Mouse (Mus musculus): ENCODE measurements around the gene Ngdn.
"Not testable (repeated sequence)": the region's sequence is repeated elsewhere in the genome, so short reads cannot be mapped to it uniquely, and the experiment has no call there.

Gene Ngdn

DNA sequence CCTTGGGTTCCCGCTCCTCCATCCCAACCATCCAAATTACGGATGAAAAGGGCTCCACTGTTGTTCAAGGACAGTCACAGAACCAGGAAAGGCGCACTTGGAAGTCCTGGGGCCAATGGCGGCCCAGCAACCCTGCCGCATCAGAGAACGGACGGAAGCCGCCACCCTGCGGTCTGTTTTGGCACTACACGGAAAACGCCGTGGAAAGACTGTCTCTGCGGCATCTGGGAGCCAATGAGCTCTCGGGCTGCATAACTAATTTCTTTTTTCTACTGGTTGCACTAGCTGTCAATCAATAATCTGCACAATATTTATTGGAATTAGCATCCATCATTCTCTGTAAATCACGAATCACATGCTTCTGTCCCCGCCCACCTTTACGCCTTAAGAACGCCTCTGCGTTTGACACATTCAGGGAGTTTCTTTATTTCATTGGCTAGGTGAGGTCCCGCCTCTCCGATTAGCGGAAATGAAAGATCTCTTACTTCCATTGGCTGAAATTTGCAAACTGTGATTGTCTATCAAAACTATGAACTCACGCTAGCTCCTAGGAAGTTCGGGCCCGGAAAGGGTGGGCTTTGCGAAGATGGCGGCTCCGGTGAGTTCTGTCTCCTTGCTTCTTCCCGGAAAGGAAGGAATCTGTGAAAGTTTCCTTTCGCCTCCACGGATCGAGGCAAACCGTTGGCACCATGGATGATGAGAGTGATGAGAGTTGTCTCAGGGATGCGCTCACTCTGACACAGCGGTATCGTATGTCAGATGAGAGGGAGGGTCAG is at the start of gene Ngdn:
Gene Ngdn, plus strand, starts transcription at position 464 of the 776 bp plus-strand sequence.
- DNase-seq (ENCODE audit: low read depth in 1 of 2, low spot score in 2 of 2): peak; percentile 92 to 96

DNA sequence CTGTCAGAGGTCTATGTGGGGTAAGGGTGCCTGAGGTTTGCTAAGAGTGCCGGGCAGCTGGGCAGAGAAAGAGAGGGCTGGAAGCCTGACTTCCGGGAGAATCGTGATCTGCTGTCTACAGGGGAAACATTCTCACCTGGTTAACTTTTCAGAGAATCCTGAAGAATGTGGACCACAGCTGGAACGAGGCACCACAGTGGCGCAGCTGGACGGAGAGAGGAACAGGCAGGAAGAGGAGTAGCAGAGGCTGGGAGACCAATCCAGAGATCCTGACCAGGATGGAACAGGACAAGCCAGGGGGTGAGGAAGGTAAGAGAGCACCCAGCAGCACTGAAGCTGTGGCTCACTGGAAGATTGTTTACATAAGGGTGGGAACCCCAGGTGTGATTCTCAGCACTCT is 49.6 kb upstream of the Ngdn start:
- no peak for DNase-seq (ENCODE audit: low read depth in 1 of 2, low spot score in 2 of 2)

DNA sequence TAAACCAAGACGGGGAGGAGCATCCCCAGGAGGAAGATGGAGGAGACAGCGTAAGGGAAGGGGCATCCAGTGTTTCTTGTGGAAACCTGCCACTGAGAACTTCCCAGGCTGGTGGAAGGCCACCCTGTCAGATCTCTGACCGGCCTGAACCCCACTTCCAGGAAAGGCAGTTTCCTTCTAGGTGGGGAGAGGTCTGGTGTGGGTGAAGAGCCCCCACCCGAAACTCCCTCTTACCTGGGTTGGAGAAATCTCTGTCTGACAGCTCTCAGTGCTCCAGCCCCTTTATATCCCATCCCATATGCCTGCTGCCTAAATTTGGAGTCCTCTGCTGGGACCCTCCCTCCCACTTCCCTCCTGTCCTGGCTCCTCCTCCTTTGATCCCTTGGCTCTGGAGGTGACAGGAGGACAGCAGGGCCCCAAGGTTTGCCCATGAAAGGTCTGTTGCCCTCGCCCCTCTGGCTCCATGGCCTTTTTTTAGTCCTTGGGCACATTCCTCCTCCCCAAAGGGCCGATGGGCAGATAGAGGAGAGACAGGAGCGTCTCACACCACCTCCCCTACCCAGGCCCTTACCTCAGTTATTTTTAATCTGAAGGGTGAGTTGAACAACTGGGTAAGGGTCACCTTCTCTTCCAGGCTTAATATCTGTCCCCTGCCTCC is 48.8 kb upstream of the Ngdn start, which contains the start of gene Myh6:
Gene Myh6, minus strand, starts transcription at position 608 of the 658 bp plus-strand sequence.
- DNase-seq (ENCODE audit: low read depth in 1 of 2, low spot score in 2 of 2): no peak

DNA sequence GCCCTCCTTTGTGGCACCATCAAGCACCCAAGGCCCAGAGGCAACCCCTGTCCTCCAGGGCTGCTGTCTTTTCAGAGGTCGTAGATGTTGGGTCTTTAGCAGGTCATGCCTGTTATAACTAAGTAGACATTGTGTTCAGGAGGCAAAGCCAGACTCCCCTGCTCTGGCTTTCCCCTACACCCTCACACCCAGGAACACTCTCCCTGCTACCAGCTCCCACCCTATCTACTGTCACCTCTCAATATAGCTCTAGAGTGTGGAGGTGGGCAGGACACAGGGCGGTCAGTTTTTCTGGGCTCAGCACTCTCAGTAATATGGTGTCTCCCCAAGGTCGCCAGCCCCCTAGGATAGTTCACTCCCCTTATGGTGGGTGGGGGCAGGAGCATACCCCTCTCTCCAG is 47.4 kb upstream of the Ngdn start:
- no peak for DNase-seq (ENCODE audit: low read depth in 1 of 2, low spot score in 2 of 2)

DNA sequence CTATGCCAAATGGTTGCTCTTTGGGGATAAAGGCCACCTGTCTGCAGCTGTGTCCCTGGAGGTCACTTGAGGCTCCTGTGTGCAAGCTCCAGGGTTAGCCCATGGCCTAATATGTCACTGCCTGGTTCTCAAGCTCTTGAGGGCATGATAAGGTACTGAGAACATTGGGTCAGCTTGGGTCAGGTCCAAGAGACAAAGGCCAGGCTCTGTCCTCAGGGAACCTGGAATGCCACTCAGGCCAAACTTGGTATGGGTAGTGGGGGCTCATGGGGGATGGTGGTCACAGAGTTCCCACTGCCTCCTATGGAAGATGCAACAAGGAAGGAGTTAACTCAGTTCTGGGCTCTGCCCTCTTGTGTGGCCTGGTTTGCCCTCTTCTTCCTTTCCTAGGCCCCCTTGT is 46.9 kb upstream of the Ngdn start:
- DNase-seq (ENCODE audit: low read depth in 1 of 2, low spot score in 2 of 2): no peak

DNA sequence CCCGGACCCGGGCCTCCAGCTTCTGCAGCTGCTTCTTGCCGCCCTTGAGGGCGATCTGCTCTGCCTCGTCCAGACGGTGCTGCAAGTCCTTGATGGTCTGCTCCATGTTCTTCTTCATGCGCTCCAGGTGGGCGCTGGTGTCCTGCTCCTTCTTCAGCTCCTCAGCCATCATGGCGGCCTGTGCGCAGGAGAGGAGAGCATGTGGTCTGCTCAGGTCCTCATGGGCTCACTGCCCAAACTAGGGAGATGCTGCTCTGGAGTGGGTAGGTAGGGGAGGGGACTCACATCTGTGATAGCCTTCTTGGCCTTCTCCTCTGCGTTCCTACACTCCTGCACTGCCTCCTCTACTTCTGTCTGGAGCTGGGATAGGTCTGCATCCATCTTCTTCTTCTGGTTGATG is 42.5 kb upstream of the Ngdn start:
- not testable (repeated sequence) for DNase-seq (ENCODE audit: low read depth in 1 of 2, low spot score in 2 of 2)

DNA sequence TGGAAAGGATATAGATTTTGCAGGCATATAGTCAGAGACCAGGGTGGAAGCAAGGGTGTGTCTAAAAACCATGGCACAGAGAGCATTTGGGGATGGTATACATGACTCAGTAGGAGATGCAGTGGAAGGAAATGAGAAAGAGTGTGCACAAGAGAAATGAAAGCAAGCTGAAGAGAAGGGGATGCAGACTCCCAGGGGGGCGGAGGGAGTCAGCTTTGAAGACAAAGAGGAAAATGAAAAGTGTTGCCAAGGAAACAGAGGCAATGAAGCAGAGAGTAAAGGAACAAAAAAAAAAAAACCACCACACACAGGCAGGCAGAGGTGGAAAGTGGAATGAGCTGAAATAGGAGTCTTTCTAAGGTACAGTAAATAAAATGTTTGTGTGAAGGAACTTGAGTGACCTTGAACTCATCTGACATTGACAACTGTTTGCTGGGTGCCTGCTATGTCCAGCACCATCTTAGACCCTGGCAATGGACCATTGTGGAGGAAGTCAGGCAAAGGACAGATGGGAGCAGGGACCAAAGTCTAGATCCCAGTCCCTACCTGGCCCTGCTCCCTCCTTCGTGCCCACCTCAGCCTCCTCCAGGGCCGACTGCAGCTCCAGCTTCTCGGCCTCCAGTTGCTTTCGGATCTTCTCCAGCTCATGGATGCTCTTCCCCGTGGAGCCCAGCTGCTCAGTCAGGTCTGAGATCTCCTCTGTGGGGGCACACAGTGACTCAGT is 41.0 kb upstream of the Ngdn start:
- DNase-seq (ENCODE audit: low read depth in 1 of 2, low spot score in 2 of 2): no peak

DNA sequence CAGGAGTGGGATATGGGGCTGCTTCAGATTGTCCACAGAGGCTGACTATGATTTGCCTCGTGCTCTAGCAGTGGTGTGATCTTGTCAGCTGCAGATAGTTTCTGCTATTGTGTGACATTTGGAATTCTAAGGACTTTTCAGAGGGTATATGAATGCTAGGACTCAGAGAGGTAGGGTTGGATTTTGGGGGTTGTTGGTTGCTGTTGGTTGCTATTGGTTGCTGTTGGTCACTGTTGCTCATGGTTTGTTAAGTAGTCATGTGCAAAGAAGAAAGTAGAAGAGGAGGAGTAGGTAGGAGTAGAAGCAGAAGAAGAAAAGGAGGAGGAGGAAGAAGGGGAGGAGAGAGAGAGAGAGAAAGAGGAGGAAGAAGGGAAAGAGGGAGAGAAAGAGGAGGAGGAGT is 38.6 kb upstream of the Ngdn start, which contains the start of gene Gm17428:
Gene Gm17428, plus strand, starts transcription at position 301 of the 400 bp plus-strand sequence.
- DNase-seq (ENCODE audit: low read depth in 1 of 2, low spot score in 2 of 2): no peak

DNA sequence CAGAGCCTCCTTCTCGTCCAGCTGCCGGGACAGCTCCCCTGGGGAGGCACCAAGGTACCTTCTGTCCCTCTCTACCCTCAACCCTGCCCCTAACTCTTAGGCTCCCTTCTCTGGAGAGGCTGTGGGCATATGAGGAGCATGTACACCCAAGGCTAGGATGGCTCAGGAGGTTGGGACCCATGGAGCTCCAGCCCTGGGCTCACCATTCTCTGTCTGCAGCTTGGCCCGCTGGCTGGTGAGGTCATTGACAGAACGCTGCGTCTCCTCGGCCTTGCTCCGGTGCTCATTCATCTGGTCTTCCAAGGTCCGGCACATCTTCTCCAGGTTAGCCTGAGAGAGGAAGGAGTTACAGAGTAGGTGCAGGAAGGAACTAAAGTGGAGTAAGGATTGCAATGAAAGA is 36.6 kb upstream of the Ngdn start:
- DNase-seq (ENCODE audit: low read depth in 1 of 2, low spot score in 2 of 2): no peak

DNA sequence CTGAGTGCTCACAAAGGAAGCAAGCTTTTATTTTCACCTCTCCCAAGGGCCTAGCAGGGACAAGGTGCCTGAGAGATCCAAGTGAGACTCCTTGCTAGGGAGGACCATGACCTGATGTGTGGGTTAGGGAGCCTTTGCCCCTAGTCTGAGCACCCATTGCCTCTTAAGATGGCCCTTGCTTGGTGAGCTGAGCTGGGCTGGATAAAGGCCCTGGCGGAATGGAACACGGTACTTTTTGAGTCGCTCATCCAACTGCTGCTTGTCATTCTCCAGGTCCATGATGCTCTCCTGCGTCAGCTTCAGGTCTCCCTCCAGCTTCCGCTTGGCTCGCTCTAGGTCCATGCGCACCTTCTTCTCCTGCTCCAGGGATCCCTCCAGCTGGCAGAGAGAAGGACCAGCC is 33.3 kb upstream of the Ngdn start:
- DNase-seq (ENCODE audit: low read depth in 1 of 2, low spot score in 2 of 2): no peak

DNA sequence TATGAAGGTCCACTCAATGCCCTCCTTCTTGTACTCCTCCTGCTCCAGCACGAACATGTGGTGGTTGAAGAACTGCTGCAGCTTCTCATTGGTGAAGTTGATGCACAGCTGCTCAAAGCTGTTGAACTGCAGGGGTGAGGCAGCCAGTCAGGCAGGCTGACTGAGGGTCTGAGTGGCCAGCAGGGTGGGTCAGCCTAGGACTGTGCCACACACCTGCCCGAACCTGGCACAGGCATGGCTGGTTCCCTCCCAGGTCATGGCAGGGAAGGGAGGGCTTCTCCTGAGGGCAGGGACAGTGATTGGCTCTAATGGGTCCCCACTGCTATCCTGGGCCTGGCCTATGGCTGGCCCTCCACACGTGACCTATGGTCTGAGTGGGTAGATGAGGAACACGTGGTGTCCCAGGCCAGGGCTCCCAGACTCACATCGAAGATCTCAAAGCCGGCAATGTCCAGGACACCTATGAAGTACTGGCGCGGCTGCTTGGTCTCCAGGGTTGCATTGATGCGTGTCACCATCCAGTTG is 26.8 kb upstream of the Ngdn start:
- not testable (repeated sequence) for DNase-seq (ENCODE audit: low read depth in 1 of 2, low spot score in 2 of 2)

DNA sequence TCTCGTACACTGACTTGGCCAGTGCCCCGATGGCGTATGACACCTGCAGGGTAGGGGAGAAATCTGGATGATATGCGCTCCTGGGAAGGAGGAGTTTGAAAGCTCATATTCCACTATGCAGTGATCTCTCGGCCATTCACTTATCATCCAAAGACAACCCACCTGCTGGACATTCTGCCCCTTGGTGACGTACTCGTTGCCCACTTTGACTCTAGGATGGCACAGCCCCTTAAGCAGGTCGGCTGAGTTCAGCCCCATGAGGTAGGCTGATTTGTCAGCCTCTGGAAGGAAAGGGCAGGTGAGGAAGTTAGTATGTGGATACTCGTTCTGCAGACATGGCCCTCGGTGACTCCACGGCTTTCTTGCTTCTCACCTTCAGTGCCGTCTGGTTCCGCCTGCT is 26.4 kb upstream of the Ngdn start:
- DNase-seq (ENCODE audit: low read depth in 1 of 2, low spot score in 2 of 2): no peak

DNA sequence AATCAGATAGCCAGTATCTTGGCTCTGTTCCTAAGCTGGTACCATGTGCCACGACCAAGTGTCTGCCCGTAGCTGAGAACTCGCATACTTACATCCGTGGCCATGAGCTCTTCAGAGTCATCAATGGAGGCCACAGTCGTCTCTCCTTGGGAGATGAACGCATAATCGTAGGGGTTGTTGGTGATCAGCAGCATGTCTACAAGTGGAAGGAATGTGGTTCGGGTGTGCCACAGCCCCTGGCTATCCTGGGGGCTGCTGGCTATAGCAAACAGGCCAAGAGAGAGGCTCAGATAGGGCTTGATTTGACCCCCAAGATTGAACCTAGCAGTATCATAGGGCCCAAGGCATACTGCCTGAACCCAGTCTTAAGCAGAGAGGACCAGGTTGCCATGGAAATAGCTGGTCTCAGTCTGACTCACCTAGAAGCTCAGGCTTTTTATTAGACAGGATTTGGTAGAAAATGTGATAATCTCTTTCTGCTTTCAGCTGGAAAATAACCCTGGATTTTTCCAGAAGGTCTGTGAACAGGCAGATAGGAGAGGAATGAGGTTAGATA is 25.3 kb upstream of the Ngdn start:
- DNase-seq (ENCODE audit: low read depth in 1 of 2, low spot score in 2 of 2): no peak

DNA sequence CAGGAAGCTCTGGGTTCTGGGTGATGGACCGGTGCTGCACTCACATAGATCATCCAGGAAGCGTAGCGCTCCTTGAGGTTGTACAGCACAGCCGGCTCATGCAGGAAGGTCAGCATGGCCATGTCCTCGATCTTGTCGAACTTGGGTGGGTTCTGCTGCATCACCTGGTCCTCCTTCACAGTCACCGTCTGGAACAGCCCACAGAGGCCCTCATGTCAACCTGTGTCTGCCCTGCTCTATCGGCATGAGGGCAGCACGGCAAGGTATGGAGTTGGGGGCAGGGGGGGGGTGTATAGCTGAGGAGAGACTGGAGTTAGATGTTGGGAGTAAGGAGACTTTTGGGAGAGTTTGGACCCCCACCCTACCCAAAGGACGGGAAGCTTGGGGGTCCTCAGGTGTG is 23.1 kb upstream of the Ngdn start:
- DNase-seq (ENCODE audit: low read depth in 1 of 2, low spot score in 2 of 2): no peak

DNA sequence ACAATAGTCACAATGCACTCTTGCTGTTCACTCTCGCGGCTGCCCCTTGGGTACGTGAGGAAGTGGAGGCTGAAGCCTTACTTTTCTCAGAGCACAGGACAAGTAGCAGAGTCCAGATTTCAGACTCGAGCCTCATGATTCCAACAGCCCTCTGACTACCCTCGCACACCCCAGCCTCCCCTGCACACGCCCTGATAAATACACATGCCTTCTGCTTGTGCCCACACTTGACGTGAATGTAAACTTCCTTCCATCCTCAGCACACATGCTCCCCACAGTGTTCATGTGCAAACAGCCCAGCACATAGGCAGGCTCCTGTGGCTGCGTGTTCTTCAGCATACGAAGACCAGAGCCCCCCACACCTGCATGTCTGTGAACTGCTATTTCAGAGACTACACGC is 21.6 kb upstream of the Ngdn start:
- DNase-seq (ENCODE audit: low read depth in 1 of 2, low spot score in 2 of 2): no peak

DNA sequence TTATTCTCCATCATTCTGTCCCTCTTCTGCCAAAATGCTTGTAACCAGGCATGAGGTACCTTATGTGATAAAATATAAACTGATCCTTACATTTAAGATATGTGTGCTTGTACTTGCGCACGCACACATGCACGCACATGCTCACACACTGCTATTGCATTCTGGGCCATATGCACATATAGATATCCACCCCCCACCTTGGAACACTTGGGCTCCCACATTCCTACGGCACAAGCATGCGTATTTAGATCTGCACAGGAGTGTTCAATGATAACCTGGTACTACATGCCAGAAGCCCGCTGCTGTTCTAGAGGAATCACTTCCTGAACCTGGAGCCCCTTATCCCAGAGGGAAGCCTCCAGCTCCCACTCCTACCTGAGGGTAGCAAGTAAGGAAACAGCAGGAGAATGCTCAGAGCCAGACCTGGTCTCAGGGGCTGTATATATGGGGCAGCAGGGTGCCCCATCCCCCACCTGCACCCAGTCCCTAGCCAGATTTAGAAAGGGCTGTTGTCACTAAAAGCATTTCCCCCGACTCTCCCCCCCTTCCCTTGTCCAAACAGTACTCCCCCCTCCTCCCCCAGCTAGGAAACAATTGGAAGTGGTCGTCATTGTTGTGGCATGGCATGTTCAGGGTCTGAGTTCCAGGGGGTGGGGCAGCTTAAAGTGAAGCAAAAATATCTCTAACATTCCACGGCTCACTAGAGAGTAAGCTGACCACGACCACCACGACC is 21.0 kb upstream of the Ngdn start, which contains the start of gene Myh7:
Gene Myh7, minus strand, starts transcription at position 491 of the 733 bp plus-strand sequence.
- no peak for DNase-seq (ENCODE audit: low read depth in 1 of 2, low spot score in 2 of 2)

DNA sequence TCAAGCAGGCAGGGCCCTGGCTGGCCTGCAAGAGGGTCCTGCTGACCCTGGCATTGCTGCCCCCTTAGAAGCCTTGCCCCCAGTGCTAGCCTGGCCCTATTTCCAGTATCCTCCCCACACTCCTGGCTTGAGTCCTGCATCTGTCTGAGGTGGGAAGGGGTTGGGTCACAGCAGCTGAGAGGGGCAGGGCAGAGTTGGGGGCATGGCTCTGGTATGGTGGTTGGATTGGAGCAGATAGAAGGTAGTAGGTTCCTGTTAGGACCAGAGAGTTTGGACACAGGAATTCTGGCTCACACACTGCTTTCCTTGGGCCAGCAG is 20.4 kb upstream of the Ngdn start:
- DNase-seq (ENCODE audit: low read depth in 1 of 2, low spot score in 2 of 2): no peak

DNA sequence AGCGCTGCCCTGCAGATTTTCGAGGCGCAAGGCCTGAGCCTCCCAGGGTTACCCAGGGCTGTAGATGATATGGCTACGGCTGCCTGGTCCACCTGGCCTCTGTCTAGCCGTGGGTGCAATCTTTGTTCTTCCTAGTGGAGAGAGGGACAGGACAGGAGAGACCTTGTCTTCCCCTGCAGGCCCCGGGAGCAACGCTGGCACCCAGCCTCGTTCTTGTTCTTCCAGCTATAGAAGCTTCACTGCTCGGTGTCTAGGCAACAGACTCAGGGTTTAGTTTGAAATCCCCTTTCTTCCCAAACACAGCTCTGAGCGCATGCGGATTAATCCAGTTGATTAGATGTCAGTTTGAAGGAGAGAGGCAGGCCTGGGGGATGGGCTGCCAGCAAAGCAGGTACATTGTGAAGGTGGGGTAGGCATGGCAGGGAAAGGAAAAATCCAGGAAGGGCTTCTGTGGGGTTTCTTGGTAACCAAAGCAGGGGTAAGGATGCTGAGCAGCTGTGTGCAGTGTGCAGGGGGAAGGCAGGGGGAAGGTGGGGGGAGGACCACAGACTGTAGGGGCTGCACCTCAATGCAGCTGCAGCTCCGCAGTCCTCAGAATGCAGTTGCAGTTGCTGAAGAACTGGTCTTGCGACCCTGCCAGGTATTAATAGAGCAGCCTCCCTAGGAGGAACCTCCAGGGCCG is 19.7 kb upstream of the Ngdn start:
- DNase-seq (ENCODE audit: low read depth in 1 of 2, low spot score in 2 of 2): no peak

DNA sequence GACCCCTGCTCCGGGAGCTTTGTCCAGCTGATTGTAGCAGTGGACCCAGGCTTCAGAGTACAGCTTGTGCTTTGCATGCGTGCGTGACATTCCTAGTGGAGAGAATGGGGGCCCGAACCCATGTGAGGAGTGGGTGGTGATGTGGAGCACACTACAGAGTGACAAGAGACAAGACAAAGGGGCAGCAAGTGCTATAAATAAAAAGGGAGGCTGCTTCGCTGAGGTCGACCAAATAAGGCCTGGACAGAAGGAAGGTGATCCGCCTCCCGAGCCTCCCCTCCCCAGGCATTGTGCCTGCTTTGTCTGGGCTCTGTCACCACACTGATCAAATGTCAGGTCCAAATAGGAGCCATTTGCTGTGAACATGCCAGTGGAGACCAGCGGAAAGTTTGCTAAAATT is 18.5 kb upstream of the Ngdn start:
- no peak for DNase-seq (ENCODE audit: low read depth in 1 of 2, low spot score in 2 of 2)

DNA sequence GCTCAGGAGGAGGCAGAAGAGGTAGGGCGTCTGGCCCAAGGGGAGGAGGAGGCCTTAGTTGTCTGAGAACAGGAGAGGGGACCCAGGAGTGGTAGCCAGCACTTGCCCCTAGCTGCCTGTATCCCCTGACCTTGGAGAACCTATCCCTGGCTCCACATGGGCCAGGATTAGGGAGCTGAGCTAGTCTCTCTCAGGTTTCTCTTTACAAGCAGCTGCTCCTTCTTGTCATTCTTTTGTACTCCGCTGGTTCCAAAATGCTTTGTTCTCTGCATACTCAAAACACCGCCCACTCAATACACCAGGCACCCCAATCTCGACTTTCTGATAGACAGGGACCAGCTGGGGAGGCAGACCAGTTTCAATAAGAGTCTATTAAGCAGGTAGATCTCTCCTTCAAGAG is 18.0 kb upstream of the Ngdn start:
- DNase-seq (ENCODE audit: low read depth in 1 of 2, low spot score in 2 of 2): no peak
